Mouse (Mus musculus) CH12.LX (cell line): ENCODE data around the gene Polk.

Experiments used
- CTCF ChIP-seq, 2 experiments: IDR thresholded peaks in 1 of 2; conservative IDR thresholded peaks in 1 of 2; 2 replicates each; pipeline ENCODE4 v1.5.1; 2011 to 2012; ENCODE audit warnings: low read depth in 2 of 2, low read length in 2 of 2, improper control_type of control experiment in 1 of 2, inconsistent platforms in 1 of 2, mild to moderate bottlenecking in 1 of 2, moderate library complexity in 1 of 2
- E2F4 ChIP-seq: IDR thresholded peaks from 2 replicates; pipeline ENCODE4 v1.6.1; 2011; ENCODE audit warnings: low read depth, low read length, improper control_type of control experiment; ENCODE audit not compliant: insufficient replicate concordance
- EP300 ChIP-seq: IDR thresholded peaks from 2 replicates; pipeline ENCODE4 v1.6.1; 2011; ENCODE audit warnings: low read length, improper control_type of control experiment
- GABPA ChIP-seq: IDR thresholded peaks from 2 replicates; pipeline ENCODE4 v1.6.1; 2012; ENCODE audit warnings: low read depth, low read length, improper control_type of control experiment, inconsistent platforms; ENCODE audit not compliant: insufficient replicate concordance
- HCFC1 ChIP-seq: IDR thresholded peaks from 2 replicates; pipeline ENCODE4 v1.6.1; 2012; ENCODE audit warnings: low read depth, mild to moderate bottlenecking, inconsistent platforms, low read length, improper control_type of control experiment
- MAZ ChIP-seq: IDR thresholded peaks from 2 replicates; pipeline ENCODE4 v1.6.1; 2012; ENCODE audit warnings: low read depth, mild to moderate bottlenecking, inconsistent platforms, low read length, improper control_type of control experiment, moderate library complexity
- POLR2A ChIP-seq: IDR thresholded peaks from 2 replicates; pipeline ENCODE4 v1.6.1; 2011; ENCODE audit warnings: low read depth, mild to moderate bottlenecking, improper control_type of control experiment, low read length
- SIN3A ChIP-seq: IDR thresholded peaks from 2 replicates; pipeline ENCODE4 v1.6.1; 2012; ENCODE audit warnings: low read length, improper control_type of control experiment, inconsistent platforms
- USF1 ChIP-seq: IDR thresholded peaks from 2 replicates; pipeline ENCODE4 v1.6.1; 2014; ENCODE audit warnings: low read depth, mild to moderate bottlenecking, inconsistent platforms, low read length, improper control_type of control experiment
- ZC3H11A ChIP-seq: IDR thresholded peaks from 2 replicates; pipeline ENCODE4 v1.6.1; 2012; ENCODE audit warnings: low read depth, mild to moderate bottlenecking, inconsistent platforms, low read length, improper control_type of control experiment

DNA sequence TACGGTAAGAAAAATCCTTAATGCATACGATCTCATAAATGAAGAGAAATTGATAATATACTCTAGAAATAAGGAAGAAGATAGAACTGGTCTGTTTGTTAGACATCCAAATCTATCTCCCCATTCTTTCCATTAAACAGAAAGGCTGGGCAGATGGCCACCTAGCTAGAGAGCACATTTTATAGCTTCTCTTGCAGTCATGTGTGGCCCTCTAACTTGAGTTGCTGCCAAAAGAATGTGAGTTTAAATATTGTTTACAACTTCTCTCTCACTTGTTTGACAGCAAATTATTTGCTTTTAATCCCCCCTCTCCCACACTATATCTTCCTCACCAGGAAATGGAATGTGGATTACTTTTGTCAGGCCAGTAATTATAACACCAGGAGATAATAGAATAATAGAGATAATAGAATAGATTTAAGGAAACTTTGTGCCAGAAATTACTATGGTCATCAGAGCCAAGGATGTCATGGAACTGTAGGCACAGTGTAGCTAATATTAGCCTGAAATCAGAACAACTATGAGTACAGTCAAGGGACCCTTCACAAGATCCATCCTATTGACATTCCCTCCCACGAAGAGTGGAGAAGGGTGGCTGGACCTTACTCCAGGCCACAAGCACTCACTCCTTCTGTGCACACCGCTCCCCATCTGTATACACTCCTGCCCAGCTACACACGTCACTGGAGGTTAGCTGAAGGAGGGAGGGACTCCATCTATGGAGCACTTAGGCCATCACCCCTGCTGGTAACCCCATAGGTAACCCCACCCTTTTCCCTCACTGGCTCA, 28.0 kb downstream of the Polk start:
- TF ChIP-seq EP300 (no peak), MAZ (no peak), SIN3A (no peak), HCFC1 (no peak), USF1 (no peak), POLR2A (no peak), GABPA (no peak), E2F4 (no peak), ZC3H11A (no peak), CTCF (conservative IDR thresholded peaks at IDR 0.05 in 1 of 2, IDR thresholded peaks at IDR 0.05 in 1 of 2; ENCODE audit: low read depth in 2 of 2, low read length in 2 of 2) (no peak)
